Mouse (Mus musculus) erythroblast, embryonic 14.5 days (primary cell): ENCODE data around the gene Gm20547.

Experiments
- GATA1 ChIP-seq: IDR thresholded peaks from 2 replicates; pipeline ENCODE4 v1.6.1; 2012; ENCODE audit warnings: low read length, inconsistent platforms, mixed read lengths
- TAL1 ChIP-seq: IDR thresholded peaks from 3 replicates; pipeline ENCODE4 v1.6.1; 2012; ENCODE audit warnings: low read length, inconsistent platforms, mixed read lengths

DNA sequence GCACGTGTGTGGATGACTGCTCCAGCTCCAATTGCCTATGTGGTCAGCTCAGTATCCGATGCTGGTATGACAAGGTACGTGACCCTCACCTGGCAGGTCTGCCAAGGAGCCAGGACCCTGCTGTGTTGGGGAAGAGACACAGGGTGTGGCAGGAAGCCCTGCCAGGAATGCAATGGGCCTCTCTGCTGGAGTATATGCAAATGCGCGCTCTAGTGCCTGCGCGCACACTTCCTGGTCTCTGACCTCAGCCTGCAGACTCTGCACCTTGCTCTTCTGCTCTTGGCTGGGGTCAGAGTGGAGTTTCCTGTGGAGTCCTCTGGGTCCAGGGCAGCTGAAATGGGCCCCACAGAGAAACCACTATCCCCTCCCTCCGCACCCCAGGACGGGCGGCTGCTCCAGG lies 29.1 kb upstream of the Gm20547 start:
- TF ChIP-seq GATA1 (no peak), TAL1 (no peak)
